Mouse (Mus musculus) embryonic facial prominence, embryonic 14.5 days (tissue): ENCODE measurements at regions not wholly inside any gene's neighbourhood (a gene's known extent, or its start where the extent isn't known, plus 50 kb on each side); places are given as distances from the start of the nearest gene placed in this dataset.

Experiments
- ATAC-seq: fragments of 200-750 bp; cut with Nextera tagmentation; 2 replicates; pipeline ENCODE4 v1.8.0; 2017; ENCODE audit warnings: low read depth, moderate number of reproducible peaks, moderate TSS enrichment
- DNase-seq: peaks from one replicate; pipeline ENCODE4 v3.0.0-alpha.2; 2015; ENCODE audit warnings: low spot score
- H3K27ac ChIP-seq: fragments of 300-500 bp; sonication (generic); replicated peaks from 2 replicates; pipeline ENCODE4 v1.5.1; 2014; ENCODE audit warnings: low read depth, mild to moderate bottlenecking, low read length, moderate library complexity
- H3K27me3 ChIP-seq: fragments of 300-500 bp; sonication (generic); replicated peaks from 2 replicates; pipeline ENCODE4 v1.6.1; 2014; ENCODE audit warnings: low read length; ENCODE audit not compliant: control insufficient read depth, insufficient read depth
- H3K36me3 ChIP-seq: fragments of 300-500 bp; sonication (generic); 2 replicates; pipeline ENCODE4 v1.6.1; 2014; ENCODE audit warnings: low read length, mixed read lengths; ENCODE audit not compliant: control insufficient read depth, insufficient read depth
- H3K4me1 ChIP-seq: fragments of 300-500 bp; sonication (generic); 2 replicates; pipeline ENCODE4 v1.6.1; 2014; ENCODE audit warnings: antibody characterized with exemption, low read length; ENCODE audit not compliant: control insufficient read depth, insufficient read depth
- H3K4me2 ChIP-seq: fragments of 300-500 bp; sonication (generic); 2 replicates; pipeline ENCODE4 v1.6.1; 2014; ENCODE audit warnings: low read depth, mild to moderate bottlenecking, low read length, moderate library complexity, mixed read lengths
- H3K4me3 ChIP-seq: fragments of 300-500 bp; sonication (generic); 2 replicates; pipeline ENCODE4 v1.5.1; 2014; ENCODE audit warnings: low read depth, mild to moderate bottlenecking, low read length
- H3K9ac ChIP-seq: fragments of 300-500 bp; sonication (generic); 2 replicates; pipeline ENCODE4 v1.6.1; 2014; ENCODE audit warnings: low read depth, mild to moderate bottlenecking, low read length, moderate library complexity, mixed read lengths
- H3K9me3 ChIP-seq: fragments of 300-500 bp; sonication (generic); 2 replicates; pipeline ENCODE4 v1.6.1; 2016; ENCODE audit warnings: low read length; ENCODE audit not compliant: control insufficient read depth
- WGBS: fragments of 180-500 bp; shearing (Covaris S2); extraction: QIAGEN DNeasy Blood & Tissue Kit; methylation state at CpG from one replicate; pipeline ENCODE4 v1.1.7; 2014; 5-methylcytosine and 5-hydroxymethylcytosine counted together

DNA sequence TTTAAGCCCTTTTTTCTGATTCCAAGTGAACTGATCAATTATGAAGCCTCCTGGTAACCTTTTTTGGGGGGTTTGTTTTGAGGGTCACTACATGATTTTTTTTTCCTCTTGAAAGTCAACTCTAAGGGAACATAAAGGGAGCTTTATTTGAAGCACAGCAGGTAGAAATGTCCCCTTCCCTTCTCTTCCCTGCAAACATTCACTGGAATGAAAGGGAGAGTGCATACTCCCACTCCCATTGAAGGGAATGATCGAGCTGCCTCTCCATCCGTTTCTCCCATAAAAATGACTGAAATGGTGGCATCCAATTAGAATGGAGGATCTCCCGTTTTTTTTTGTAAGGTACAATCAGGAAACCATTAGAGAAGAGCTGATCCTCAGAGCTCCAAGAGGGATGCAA lies 323.6 kb downstream of the D3Ertd751e start:
- Histone ChIP-seq H3K4me2 (no peak overlapping the region), H3K9ac (no peak overlapping the region), H3K36me3 (no peaks in the 10 kb centered on the region), H3K27ac (no peak overlapping the region), H3K4me1 (peaks cover 5% of the 10 kb centered on the region; the same call in 1 of the 2 replicates), H3K4me3 (no peak overlapping the region), H3K27me3 (no peaks in the 10 kb centered on the region), H3K9me3 (no peaks in the 10 kb centered on the region)
- no peak for ATAC-seq
- WGBS, result 30% methylated on average over 3 of the region's 3 CpGs
- DNase-seq, result no peak

- ATAC-seq (no peak), DNase-seq (no peak)
- WGBS, result 82% methylated on average over 5 of the region's 5 CpGs
- no peaks in the 10 kb centered on the region for H3K27me3 ChIP-seq
- H3K4me3 ChIP-seq, result no peak overlapping the region
- H3K4me1 ChIP-seq, result peaks cover 5% of the 10 kb centered on the region; the same call in 1 of the 2 replicates
- H3K4me2 ChIP-seq, result no peak overlapping the region
- no peaks in the 10 kb centered on the region for H3K36me3 ChIP-seq
- H3K9ac ChIP-seq, result no peak overlapping the region
- H3K27ac ChIP-seq, result no peak overlapping the region
- H3K9me3 ChIP-seq, result no peaks in the 10 kb centered on the region
Measured at GRCm38 (mm10) chr3:42067036-42067435, 324.6 kb downstream of the D3Ertd751e start.

GRCm38 (mm10) chr3:42074532-42075287 lies 332.3 kb downstream of the D3Ertd751e start:
- WGBS, result 30% methylated on average over 11 of the region's 11 CpGs
- peak overlapping the region; percentile 32; the same call in 1 of the 2 replicates for H3K4me2 ChIP-seq

DNA sequence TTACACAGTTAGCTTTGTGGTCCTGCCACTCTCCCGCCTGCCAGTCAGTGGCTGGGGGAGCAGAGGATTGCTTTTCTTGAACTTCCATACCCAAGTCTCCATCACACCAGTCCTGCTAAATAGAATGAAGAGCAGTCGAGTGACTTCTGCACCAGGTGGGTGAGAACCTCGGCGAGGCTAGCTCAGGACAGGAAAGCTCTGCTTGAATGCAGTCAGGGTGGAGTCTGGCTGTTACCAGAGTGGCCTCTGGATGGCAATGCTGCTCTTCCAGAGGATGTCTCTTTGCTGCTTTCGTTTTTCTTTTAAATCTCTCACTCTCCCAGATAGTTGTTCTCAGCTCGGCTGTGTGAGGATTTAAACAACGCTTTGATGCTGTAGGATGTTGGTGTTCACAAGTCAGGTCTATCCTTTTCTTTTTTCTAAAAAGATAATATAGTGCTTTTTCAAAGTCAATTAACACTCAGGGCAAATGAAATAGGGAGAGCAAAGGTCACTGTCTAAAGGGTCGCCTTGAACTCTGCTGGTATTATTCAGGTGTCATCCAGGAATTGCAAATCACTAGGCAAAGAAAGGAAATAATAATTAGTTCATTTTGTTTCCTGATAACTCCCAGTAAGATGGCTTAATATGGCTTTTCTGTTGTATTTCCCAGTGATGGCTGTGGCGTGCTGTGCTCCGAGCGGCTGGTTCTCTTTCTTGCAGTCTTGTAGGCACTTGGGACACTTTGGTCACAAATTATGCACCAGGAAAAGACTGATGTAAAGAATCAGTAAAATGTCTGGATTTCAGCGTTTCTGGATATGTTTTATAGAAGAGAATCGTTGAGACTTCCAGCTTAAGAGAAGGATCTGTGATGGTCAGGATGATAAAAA lies 368.8 kb downstream of the D3Ertd751e start:
- H3K9me3 ChIP-seq, result no peaks in the 10 kb centered on the region
- WGBS, result 36% methylated on average over 13 of the region's 13 CpGs
- peak; percentile 79 for DNase-seq
- no peaks in the 10 kb centered on the region for H3K4me1 ChIP-seq
- peak overlapping the region; percentile 36; the same call in 1 of the 2 replicates for H3K4me2 ChIP-seq
- ATAC-seq, result peak; percentile 86
- H3K9ac ChIP-seq, result no peak overlapping the region
- no peaks in the 10 kb centered on the region for H3K36me3 ChIP-seq
- H3K27me3 ChIP-seq, result no peaks in the 10 kb centered on the region
- H3K4me3 ChIP-seq, result 0 out of 2 replicates have a peak overlapping the region, but pooled peaks have one; percentile 13
- H3K27ac ChIP-seq, result no peak overlapping the region

More at GRCm38 (mm10) chr3:42074532-42075287, 332.3 kb downstream of the D3Ertd751e start:
- DNase-seq (peak; percentile 79), ATAC-seq (no peak)
- Histone ChIP-seq H3K4me3 (no peak overlapping the region), H3K27ac (no peak overlapping the region), H3K27me3 (no peaks in the 10 kb centered on the region), H3K4me1 (peaks cover 4% of the 10 kb centered on the region; the same call in 1 of the 2 replicates), H3K36me3 (no peaks in the 10 kb centered on the region), H3K9ac (no peak overlapping the region), H3K9me3 (no peaks in the 10 kb centered on the region)

GRCm38 (mm10) chr3:42129821-42130560 lies 387.6 kb downstream of the D3Ertd751e start:
- no peaks in the 10 kb centered on the region for H3K27me3 ChIP-seq
- H3K4me2 ChIP-seq, result no peak overlapping the region
- no peak overlapping the region for H3K9ac ChIP-seq
- H3K36me3 ChIP-seq, result no peaks in the 10 kb centered on the region
- no peaks in the 10 kb centered on the region for H3K4me1 ChIP-seq
- 84% methylated on average over 3 of the region's 3 CpGs for WGBS
- DNase-seq (no peak), ATAC-seq (no peak)
- no peak overlapping the region for H3K27ac ChIP-seq
- no peak overlapping the region for H3K4me3 ChIP-seq
- H3K9me3 ChIP-seq, result no peaks in the 10 kb centered on the region

DNA sequence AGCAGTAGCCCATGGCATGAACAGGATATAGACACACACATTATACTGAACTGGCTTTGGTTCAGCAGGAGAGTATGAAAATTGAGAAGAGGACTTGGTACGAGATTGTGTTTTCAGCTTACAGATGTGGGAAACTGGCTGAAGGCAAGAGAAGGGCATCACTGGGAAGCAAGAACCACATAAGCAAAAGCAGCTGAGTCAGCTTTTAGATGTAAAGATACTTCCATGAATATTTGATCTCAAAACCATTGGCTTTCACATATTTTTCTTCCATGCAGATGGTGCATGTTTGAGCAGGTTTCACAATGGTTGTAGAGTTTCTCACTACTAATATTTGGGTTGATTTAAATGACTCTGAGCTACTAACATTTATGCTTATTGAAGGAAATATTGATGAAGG lies 389.9 kb downstream of the D3Ertd751e start:
- no peaks in the 10 kb centered on the region for H3K27me3 ChIP-seq
- H3K4me2 ChIP-seq, result no peak overlapping the region
- no peaks in the 10 kb centered on the region for H3K4me1 ChIP-seq
- H3K9ac ChIP-seq, result no peak overlapping the region
- no peaks in the 10 kb centered on the region for H3K9me3 ChIP-seq
- ATAC-seq (no peak), DNase-seq (no peak)
- no peak overlapping the region for H3K4me3 ChIP-seq
- WGBS, result 73% methylated on average over 1 of the region's 1 CpGs
- H3K27ac ChIP-seq, result no peak overlapping the region
- no peaks in the 10 kb centered on the region for H3K36me3 ChIP-seq

DNA sequence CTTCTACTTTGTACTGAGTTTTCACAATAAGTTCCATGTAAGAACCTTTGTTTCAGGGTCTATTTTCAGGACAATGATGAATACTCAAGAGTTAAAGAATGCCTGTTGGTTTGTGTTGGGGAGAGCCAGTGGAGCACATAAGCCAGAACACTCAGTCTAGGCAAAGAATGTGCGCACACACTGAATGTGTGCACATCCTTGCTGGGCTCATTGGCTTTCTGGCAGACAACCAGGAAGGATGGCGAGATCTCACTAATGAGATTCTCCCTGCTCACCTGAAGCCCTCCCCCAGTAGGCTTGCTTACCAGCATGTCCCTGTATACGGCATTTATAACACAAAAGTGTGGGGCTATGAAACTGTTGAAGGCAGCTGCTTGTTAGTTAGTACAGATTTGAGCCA lies 411.0 kb downstream of the D3Ertd751e start:
- Histone ChIP-seq H3K36me3 (no peaks in the 10 kb centered on the region), H3K9me3 (no peaks in the 10 kb centered on the region), H3K4me2 (no peak overlapping the region), H3K27me3 (no peaks in the 10 kb centered on the region), H3K9ac (no peak overlapping the region), H3K27ac (no peak overlapping the region), H3K4me3 (no peak overlapping the region), H3K4me1 (no peaks in the 10 kb centered on the region)
- ATAC-seq (no peak), DNase-seq (no peak)
- 84% methylated on average over 3 of the region's 3 CpGs for WGBS

DNA sequence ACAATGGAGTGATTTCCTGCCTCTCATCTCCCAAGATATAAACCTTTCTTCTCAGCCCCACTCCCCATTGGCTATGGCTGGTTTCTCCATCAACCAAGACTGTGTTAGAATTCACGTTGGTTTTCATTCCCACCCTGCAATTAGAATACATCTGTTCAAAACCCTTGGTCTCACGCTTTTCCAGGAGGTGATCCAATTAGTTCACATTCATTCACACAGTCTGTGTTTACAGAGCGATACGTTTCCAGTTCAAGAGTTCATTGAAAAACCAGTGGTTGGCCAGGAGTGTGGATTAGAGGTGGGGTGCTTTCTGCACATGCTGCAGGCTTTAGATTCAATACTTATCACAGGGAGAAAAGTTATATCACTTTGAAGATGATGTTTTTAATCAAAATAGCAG lies 412.5 kb downstream of the D3Ertd751e start:
- Histone ChIP-seq H3K27ac (no peak overlapping the region), H3K4me1 (no peaks in the 10 kb centered on the region), H3K4me2 (no peak overlapping the region), H3K36me3 (no peaks in the 10 kb centered on the region), H3K9me3 (no peaks in the 10 kb centered on the region), H3K9ac (no peak overlapping the region), H3K27me3 (no peaks in the 10 kb centered on the region), H3K4me3 (no peak overlapping the region)
- 54% methylated on average over 4 of the region's 4 CpGs for whole genome bisulfite sequencing
- ATAC-seq (no peak), DNase-seq (peak; percentile 12)
